Mouse (Mus musculus) gastrocnemius, adult 8-10 months (tissue): Measurements from ENCODE around the gene L3mbtl2. TPM values are rescaled to one million over a fixed set of nuclear protein-coding genes. Genes with fewer than 3 reads are reported as not detected.
A peak's percentile ranks its signal among the peaks of the same experiment; 100 is the strongest.
"Not testable (repeated sequence)": the region's sequence is repeated elsewhere in the genome, so short reads cannot be mapped to it uniquely, and the experiment has no call there.

Experiments used
- DNase-seq, 2 experiments: peaks; one replicate each; pipeline ENCODE4 v3.0.0; 2022; ENCODE audit warnings: low spot score in 2 of 2
- total RNA-seq, 4 experiments: library from RNA; stranded (reverse); gene quantifications; 2 replicates each; pipeline ENCODE4 v1.2.4; 2022

The L3mbtl2 gene
- 1 to 10 TPM; 8.6 to 9.6 (median 9.3) TPM for total RNA-seq

GRCm38 (mm10) chr15:81663697-81664561, at the start of gene L3mbtl2:
Gene L3mbtl2, plus strand, starts transcription at chr15:81663889.
- DNase-seq, result peak; percentile 83 to 88

- DNase-seq, result peak; percentile 27 to 53
These were observed 13.9 kb upstream of the L3mbtl2 start for GRCm38 (mm10) chr15:81649516-81650455.

DNA sequence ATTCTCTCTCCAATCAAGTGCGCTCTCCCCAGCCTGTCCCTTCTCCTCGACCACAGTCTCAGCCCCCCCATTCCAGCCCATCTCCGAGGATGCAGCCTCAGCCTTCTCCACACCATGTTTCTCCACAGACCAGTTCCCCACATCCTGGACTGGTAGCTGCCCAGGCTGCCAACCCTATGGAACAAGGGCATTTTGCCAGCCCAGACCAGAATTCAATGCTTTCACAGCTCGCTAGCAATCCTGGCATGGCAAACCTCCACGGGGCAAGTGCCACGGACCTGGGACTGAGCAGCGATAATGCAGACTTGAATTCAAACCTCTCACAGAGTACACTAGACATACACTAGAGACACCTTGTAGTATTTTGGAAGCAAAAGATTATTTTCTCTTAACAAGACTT, 13.1 kb upstream of the L3mbtl2 start:
- peak in 1 of 2 experiments; percentile 8 for DNase-seq

GRCm38 (mm10) chr15:81661701-81662100, 2.0 kb upstream of the L3mbtl2 start:
- no peak for DNase-seq

DNA sequence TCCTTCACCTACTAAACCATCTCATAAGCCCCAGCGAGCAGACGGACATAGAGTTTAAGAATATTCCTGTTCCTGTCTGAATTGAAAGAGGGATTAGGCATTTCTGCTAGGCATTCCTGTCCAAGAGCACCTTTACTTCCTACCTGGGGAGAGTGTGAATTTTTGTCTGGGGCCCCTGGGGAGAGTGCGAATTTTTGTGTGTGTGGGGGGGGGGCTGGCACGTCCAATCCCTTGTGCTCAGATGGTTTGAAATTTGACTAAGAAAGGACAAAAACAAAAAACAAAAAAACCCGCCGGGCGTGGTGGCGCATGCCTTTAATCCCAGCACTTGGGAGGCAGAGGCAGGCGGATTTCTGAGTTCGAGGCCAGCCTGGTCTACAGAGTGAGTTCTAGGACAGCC, 408 bp upstream of the L3mbtl2 start:
- DNase-seq, result no peak

- no peak for DNase-seq
These were observed 3.3 kb downstream of the L3mbtl2 start for GRCm38 (mm10) chr15:81666957-81667356.

GRCm38 (mm10) chr15:81670231-81670640, 6.5 kb downstream of the L3mbtl2 start:
- DNase-seq, result no peak

GRCm38 (mm10) chr15:81676637-81677036, 12.9 kb downstream of the L3mbtl2 start:
- no peak for DNase-seq

DNA sequence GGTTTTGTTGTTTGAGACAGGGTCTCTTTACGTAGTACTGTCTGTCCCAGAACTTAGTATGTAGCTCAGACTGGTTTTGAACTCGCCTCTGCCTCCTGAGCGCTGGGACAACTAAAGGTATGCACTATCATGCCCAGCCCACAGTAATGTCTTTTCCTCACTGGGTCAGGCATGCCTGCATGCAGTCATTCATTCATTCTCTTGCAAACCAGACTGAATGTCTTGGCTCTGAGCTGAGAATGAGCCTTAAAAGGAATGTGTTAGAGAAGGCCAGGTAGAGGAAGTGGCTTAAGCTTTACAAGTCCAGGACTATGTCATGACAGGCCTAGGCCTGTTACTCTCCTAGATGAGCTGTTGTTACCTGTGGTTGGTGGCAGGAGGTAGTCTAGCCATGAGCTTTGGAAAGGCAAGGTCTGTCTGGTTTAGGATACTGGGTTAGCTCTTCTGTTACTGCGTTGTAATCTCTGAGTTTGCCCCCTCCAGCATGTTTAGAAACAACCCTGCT, 16.7 kb downstream of the L3mbtl2 start:
- DNase-seq, result no peak

DNA sequence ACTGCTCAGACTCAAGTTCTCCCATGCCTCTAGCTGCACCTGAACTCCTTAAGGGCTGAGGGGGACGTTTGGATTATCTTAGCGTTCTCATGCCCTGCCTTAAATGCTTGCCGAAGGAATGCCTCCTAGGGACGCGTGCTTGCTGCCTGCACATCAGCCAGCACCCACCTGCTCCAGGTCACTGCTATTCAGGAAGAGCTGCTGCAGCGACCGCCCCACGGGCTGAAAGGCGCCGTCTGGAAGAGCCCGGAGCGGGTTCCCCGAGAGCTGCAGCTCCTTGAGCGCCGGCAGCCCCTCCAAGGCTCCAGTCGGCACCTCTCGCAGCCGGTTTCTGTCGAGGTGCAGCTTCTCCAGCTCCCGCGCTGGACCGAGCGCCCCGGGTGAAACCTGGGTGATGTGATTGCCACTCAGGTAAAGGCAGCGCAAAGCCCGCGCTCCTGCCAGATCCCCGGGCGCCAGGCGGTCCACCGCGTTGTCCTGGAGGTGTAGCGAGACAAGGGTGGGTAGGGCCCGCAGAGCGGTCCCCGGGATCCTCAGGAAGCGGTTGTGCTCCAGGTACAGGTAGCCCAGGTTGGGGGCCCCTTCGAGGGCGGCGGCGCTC, 29.8 kb downstream of the L3mbtl2 start:
- no peak for DNase-seq

DNA sequence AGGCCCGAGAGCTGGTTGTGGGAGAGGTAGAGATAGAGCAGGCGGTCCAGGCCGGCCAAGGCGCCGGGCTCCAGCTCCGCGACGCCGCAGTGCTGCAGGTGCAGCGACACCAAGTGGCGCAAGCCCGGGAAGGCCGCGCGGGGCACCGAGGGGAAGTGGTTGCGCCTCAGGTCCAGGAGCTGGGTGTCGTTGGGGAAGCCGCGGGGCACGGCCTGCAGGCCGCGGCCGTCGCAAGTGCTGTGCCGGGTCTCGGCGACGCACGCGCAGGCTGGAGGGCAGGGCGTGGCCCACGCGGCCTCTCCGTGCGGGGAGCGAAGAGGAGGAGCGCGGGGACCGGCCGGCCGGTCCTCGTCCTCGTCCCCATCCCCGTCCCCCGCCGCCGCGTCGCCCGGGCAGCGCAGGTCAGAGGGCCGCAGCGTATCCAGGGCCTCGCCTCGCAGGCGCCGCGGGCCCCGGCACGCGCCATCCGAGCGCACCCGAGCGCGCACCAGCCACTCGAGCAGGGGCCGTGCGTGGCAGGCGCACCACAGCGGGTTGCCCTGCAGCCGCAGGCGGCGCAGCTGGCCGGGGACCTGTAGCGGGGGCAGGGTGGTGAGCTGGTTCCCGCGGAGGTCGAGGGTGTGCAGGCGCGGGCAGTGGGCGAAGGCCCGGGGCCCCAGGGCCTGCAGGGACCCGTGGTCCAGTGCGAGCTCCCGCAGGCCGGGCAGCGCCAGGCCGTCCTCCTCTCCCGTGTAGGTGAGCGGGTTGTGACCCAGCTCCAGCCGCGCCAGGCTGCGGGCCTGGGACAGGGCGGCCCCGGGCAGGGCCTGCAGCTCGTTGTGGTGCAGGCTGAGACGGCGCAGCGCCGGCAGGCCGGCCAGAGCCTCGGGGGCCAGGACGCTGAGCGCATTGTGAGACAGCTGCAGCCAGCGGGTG, 30.5 kb downstream of the L3mbtl2 start:
- DNase-seq, result peak; percentile 65 to 77

DNA sequence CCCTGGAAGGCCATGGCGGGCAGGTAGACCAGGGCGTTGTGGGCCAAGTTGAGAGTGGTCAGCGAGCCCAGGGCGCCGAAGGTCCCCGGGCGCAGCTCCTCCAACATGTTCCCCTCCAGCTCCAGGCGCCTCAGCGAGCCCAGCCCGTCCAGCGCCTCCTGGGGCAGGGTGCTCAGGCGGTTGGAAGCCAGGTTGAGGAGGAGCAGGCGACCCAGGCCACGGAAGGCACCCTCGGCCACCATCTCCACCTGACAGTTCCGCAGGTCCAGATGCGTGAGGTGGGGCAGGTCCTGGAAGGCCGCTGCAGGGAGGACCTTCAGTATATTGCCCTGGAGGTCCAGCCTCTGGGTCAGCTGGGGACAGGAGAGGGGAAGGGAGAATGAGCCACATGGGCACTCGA, 31.2 kb downstream of the L3mbtl2 start:
- DNase-seq, result no peak

DNA sequence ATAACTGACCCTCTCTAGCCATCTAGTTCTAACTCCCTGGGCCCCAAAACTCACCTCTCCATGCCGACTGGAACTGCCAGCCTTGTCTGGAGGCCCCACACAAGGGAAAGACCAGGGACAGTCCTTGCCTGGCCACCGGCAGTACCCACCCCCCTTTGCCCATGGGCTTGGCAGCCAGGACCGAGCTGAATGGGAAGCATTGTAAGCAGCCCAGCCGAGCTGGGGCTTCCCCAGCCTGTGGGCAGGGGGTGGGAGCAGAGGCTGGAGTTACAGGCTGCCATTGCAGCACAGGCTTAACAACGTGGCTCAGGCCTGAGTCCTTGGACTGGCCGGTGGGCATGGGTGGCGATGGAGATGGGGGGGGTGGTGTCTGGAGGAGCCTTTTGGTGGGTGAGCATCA, 33.5 kb downstream of the L3mbtl2 start, which contains the start of gene Chadl:
Gene Chadl, minus strand, starts transcription at position 113 of the 400 bp plus-strand sequence.
- DNase-seq, result no peak

DNA sequence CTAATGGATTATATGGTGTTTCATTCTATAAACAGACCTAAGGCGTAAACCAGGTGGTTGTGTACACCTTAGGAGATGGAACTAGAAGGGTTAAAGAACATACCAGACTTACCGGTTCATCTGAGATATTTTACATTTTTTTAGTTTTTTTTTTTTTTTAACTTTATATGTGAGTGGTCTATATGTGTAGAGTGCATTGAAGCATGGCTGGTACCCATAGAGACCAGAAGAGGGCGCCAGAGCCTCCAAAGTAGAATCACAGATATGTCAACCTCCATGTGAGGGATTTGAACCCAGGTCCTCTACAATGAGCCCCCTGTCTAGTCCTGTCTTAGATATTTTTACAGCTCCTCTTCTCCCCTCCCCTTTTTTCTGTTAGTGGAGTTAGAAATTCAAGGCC, 34.2 kb downstream of the L3mbtl2 start:
- DNase-seq, result no peak

GRCm38 (mm10) chr15:81698532-81698931, 34.8 kb downstream of the L3mbtl2 start:
- DNase-seq, result no peak

- DNase-seq, result no peak
These were observed 36.5 kb downstream of the L3mbtl2 start for GRCm38 (mm10) chr15:81700161-81700560.

DNA sequence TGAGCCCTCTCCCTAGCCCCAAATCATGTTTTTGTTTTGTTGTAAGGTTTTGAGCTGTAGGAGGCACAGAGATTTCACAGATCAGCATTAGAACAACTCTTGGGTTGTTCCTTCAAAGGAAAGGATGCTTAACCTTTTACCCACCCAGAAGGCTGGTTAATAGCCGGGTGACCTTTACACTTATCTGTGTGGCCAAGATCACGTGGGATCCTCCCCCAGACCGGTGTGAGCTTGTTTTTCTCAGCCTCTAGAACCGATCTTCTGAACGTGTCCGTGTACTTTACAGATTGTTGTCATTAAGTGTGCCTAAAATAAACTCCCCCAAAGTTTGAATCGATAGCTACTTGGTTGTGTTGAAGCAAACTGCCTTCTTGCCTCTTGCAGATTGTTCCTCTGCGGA, 36.9 kb downstream of the L3mbtl2 start:
- DNase-seq, result no peak

DNA sequence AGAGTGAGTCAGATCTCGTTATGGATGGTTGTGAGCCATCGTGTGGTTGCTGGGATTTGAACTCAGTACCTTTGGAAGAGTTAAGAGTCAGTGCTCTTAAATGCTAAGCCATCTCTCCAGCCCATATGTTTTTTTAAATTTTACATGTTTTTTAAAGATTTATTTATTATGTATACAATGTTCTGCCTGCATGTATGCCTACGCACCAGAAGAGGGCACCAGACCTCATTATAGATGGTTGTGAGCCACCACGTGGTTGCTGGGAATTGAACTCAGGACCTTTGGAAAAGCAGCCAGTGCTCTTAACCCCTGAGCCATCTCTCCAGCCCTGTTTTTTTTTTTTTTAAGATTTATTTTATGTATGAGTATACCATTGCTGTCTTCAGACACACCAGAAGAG, 37.7 kb downstream of the L3mbtl2 start:
- DNase-seq, result not testable (repeated sequence)

GRCm38 (mm10) chr15:81702306-81703093, 38.8 kb downstream of the L3mbtl2 start:
- DNase-seq, result no peak
